Mouse (Mus musculus) embryonic facial prominence, embryonic 11.5 days (tissue): Measurements from ENCODE around the gene Med25. TPM values are rescaled to one million over a fixed set of nuclear protein-coding genes. Genes with fewer than 3 reads are reported as not detected.

Experiments used
- ATAC-seq: fragments of 200-750 bp; cut with Nextera tagmentation; replicated peaks from 2 replicates; pipeline ENCODE4 v1.8.0; 2017; ENCODE audit warnings: low read depth; ENCODE audit not compliant: insufficient number of reproducible peaks, low FRiP score, low TSS enrichment
- DNase-seq: peaks from one replicate; pipeline ENCODE4 v3.0.0-alpha.2; 2015; ENCODE audit warnings: low spot score
- H3K27ac ChIP-seq: fragments of 300-500 bp; sonication (generic); replicated peaks from 2 replicates; pipeline ENCODE4 v1.5.1; 2014; ENCODE audit warnings: mild to moderate bottlenecking, low read depth, low read length, control low read depth
- H3K27me3 ChIP-seq: fragments of 300-500 bp; sonication (generic); 2 replicates; pipeline ENCODE4 v1.6.1; 2014; ENCODE audit warnings: mild to moderate bottlenecking, low read length, moderate library complexity, mixed read lengths; ENCODE audit not compliant: control insufficient read depth, insufficient read depth
- H3K36me3 ChIP-seq: fragments of 300-500 bp; sonication (generic); replicated peaks from 2 replicates; pipeline ENCODE4 v1.6.1; 2014; ENCODE audit warnings: low read depth, mild to moderate bottlenecking, low read length, moderate library complexity, mixed read lengths; ENCODE audit not compliant: control insufficient read depth, insufficient read depth
- H3K4me1 ChIP-seq: fragments of 300-500 bp; sonication (generic); 2 replicates; pipeline ENCODE4 v1.6.1; 2014; ENCODE audit warnings: low read length, mixed read lengths; ENCODE audit not compliant: control insufficient read depth, insufficient read depth
- H3K4me2 ChIP-seq: fragments of 300-500 bp; sonication (generic); 2 replicates; pipeline ENCODE4 v1.6.1; 2014; ENCODE audit warnings: low read depth, mild to moderate bottlenecking, control low read depth, low read length, moderate library complexity
- H3K4me3 ChIP-seq: fragments of 300-500 bp; sonication (generic); 2 replicates; pipeline ENCODE4 v1.5.1; 2014; ENCODE audit warnings: low read depth, low read length, control low read depth
- H3K9ac ChIP-seq: fragments of 300-500 bp; sonication (generic); replicated peaks from 2 replicates; pipeline ENCODE4 v1.6.1; 2014; ENCODE audit warnings: mild to moderate bottlenecking, control low read depth, low read length
- H3K9me3 ChIP-seq: fragments of 300-500 bp; sonication (generic); replicated peaks from 2 replicates; pipeline ENCODE4 v1.6.1; 2016; ENCODE audit warnings: mild to moderate bottlenecking, low read length, inconsistent platforms, mixed read lengths; ENCODE audit not compliant: control insufficient read depth
- WGBS: fragments of 180-500 bp; shearing (Covaris S2); extraction: QIAGEN DNeasy Blood & Tissue Kit; methylation state at CpG from one replicate; pipeline ENCODE4 v1.1.7; 2014; 5-methylcytosine and 5-hydroxymethylcytosine counted together
- polyA plus RNA-seq: library from polyadenylated mRNA; unstranded; fragments of >200 nt; fragmentation: Nextera tagmentation; extraction: Ambion mirVana; gene quantifications from 2 replicates; pipeline ENCODE4 v1.2.1, GENCODE M21; 2014

The Med25 gene
- polyA plus RNA-seq, 1 experiment from 2014 or later, result 44.5 TPM

GRCm38 (mm10) chr7:44866276-44867009 lies 26.1 kb downstream of the Med25 start:
- Histone ChIP-seq H3K4me2 (peak overlapping the region; percentile 4; the same call in 1 of the 2 replicates), H3K27me3 (no peaks in the 10 kb centered on the region), H3K4me3 (no peak overlapping the region), H3K4me1 (peaks cover 6% of the 10 kb centered on the region; the same call in 1 of the 2 replicates), H3K27ac (no peak overlapping the region), H3K9ac (0 out of 2 replicates have a peak overlapping the region, but pooled peaks have one; percentile 13), H3K36me3 (peaks cover 23% of the 10 kb centered on the region), H3K9me3 (no peaks in the 10 kb centered on the region)
- 69% methylated on average over 15 of the region's 15 CpGs for WGBS
- DNase-seq (no peak), ATAC-seq (no peak)

GRCm38 (mm10) chr7:44864595-44865542 lies 27.6 kb downstream of the Med25 start:
- Histone ChIP-seq H3K4me1 (peaks cover 6% of the 10 kb centered on the region; the same call in 1 of the 2 replicates), H3K4me3 (no peak overlapping the region), H3K27ac (no peak overlapping the region), H3K27me3 (no peaks in the 10 kb centered on the region), H3K9ac (no peak overlapping the region), H3K9me3 (no peaks in the 10 kb centered on the region), H3K36me3 (peaks cover 23% of the 10 kb centered on the region), H3K4me2 (no peak overlapping the region)
- no peak for ATAC-seq
- 88% methylated on average over 24 of the region's 24 CpGs for WGBS
- no peak for DNase-seq

- Histone ChIP-seq H3K4me2 (no peak overlapping the region), H3K4me3 (no peak overlapping the region), H3K4me1 (peaks cover 6% of the 10 kb centered on the region; the same call in 1 of the 2 replicates), H3K27me3 (no peaks in the 10 kb centered on the region), H3K9ac (no peak overlapping the region), H3K27ac (no peak overlapping the region), H3K9me3 (no peaks in the 10 kb centered on the region), H3K36me3 (peaks cover 23% of the 10 kb centered on the region)
- ATAC-seq, result no peak
- no peak for DNase-seq
- WGBS, result 87% methylated on average over 11 of the region's 11 CpGs
Measured at GRCm38 (mm10) chr7:44863982-44864494, 28.5 kb downstream of the Med25 start.

- H3K27me3 ChIP-seq, result no peaks in the 10 kb centered on the region
- no peak overlapping the region for H3K9ac ChIP-seq
- H3K4me1 ChIP-seq, result peaks cover 6% of the 10 kb centered on the region; the same call in 1 of the 2 replicates
- no peaks in the 10 kb centered on the region for H3K9me3 ChIP-seq
- no peak overlapping the region for H3K27ac ChIP-seq
- 91% methylated on average over 14 of the region's 14 CpGs for WGBS
- ATAC-seq (no peak), DNase-seq (no peak)
- no peak overlapping the region for H3K4me2 ChIP-seq
- no peak overlapping the region for H3K4me3 ChIP-seq
- H3K36me3 ChIP-seq, result peaks cover 23% of the 10 kb centered on the region
Measured at GRCm38 (mm10) chr7:44863210-44863609, 29.3 kb downstream of the Med25 start.

- no peak overlapping the region for H3K9ac ChIP-seq
- WGBS, result 91% methylated on average over 8 of the region's 8 CpGs
Measured at GRCm38 (mm10) chr7:44862434-44862833, 30.1 kb downstream of the Med25 start.

GRCm38 (mm10) chr7:44861429-44861816 lies 31.1 kb downstream of the Med25 start:
- Histone ChIP-seq H3K9ac (no peak overlapping the region), H3K27ac (no peak overlapping the region), H3K4me1 (no peaks in the 10 kb centered on the region; the same call in 1 of the 2 replicates), H3K36me3 (peaks cover 23% of the 10 kb centered on the region), H3K4me3 (no peak overlapping the region), H3K27me3 (no peaks in the 10 kb centered on the region), H3K4me2 (no peak overlapping the region), H3K9me3 (no peaks in the 10 kb centered on the region)
- ATAC-seq (no peak), DNase-seq (no peak)
- 80% methylated on average over 14 of the region's 14 CpGs for WGBS

More at GRCm38 (mm10) chr7:44862434-44862833, 30.1 kb downstream of the Med25 start:
- ATAC-seq, result no peak
- Histone ChIP-seq H3K36me3 (peaks cover 23% of the 10 kb centered on the region), H3K4me3 (no peak overlapping the region), H3K27ac (no peak overlapping the region), H3K4me1 (peaks cover 5% of the 10 kb centered on the region), H3K4me2 (no peak overlapping the region), H3K27me3 (no peaks in the 10 kb centered on the region), H3K9me3 (no peaks in the 10 kb centered on the region)
- DNase-seq, result no peak

- Histone ChIP-seq H3K4me1 (no peaks in the 10 kb centered on the region; the same call in 1 of the 2 replicates), H3K9me3 (no peaks in the 10 kb centered on the region), H3K4me3 (no peak overlapping the region), H3K4me2 (no peak overlapping the region), H3K27ac (peak overlapping the region; percentile 59; the same call in 1 of the 2 replicates), H3K27me3 (no peaks in the 10 kb centered on the region), H3K9ac (0 out of 2 replicates have a peak overlapping the region, but pooled peaks have one; percentile 9), H3K36me3 (peaks cover 23% of the 10 kb centered on the region)
- ATAC-seq (peak; percentile 23; the same call in 1 of the 2 replicates), DNase-seq (peak; percentile 78)
- 62% methylated on average over 22 of the region's 22 CpGs for WGBS
Measured at GRCm38 (mm10) chr7:44860576-44861428, 31.7 kb downstream of the Med25 start.
